Mouse (Mus musculus) stomach, embryonic 14.5 days (tissue): ENCODE data around the gene Plekhd1. TPM values are rescaled to one million over a fixed set of nuclear protein-coding genes. Genes with fewer than 3 reads are reported as not detected.

Source experiments
- ATAC-seq: fragments of 200-750 bp; cut with Nextera tagmentation; 2 replicates; pipeline ENCODE4 v1.8.0; 2017; ENCODE audit warnings: low read depth, moderate TSS enrichment; ENCODE audit not compliant: insufficient number of reproducible peaks, insufficient read depth, low FRiP score
- H3K27ac ChIP-seq: fragments of 300-500 bp; sonication (generic); 2 replicates; pipeline ENCODE4 v1.5.1; 2014; ENCODE audit warnings: mild to moderate bottlenecking, low read length, moderate library complexity, mixed read lengths
- H3K27me3 ChIP-seq: fragments of 300-500 bp; sonication (generic); 2 replicates; pipeline ENCODE4 v1.6.1; 2014; ENCODE audit warnings: low read length, control low read depth, mixed read lengths; ENCODE audit not compliant: control insufficient read depth, insufficient read depth
- H3K36me3 ChIP-seq: fragments of 300-500 bp; sonication (generic); 2 replicates; pipeline ENCODE4 v1.6.1; 2014; ENCODE audit warnings: mild to moderate bottlenecking, control low read depth, low read length, moderate library complexity, mixed read lengths; ENCODE audit not compliant: control insufficient read depth, insufficient read depth
- H3K4me1 ChIP-seq: fragments of 300-500 bp; sonication (generic); 2 replicates; pipeline ENCODE4 v1.6.1; 2014; ENCODE audit warnings: low read length, control low read depth, mixed read lengths; ENCODE audit not compliant: control insufficient read depth, insufficient read depth
- H3K4me2 ChIP-seq: fragments of 300-500 bp; sonication (generic); replicated peaks from 2 replicates; pipeline ENCODE4 v1.6.1; 2014; ENCODE audit warnings: low read depth, low read length, control low read depth
- H3K4me3 ChIP-seq: fragments of 300-500 bp; sonication (generic); 2 replicates; pipeline ENCODE4 v1.5.1; 2014; ENCODE audit warnings: low read depth, low read length, control low read depth
- H3K9ac ChIP-seq: fragments of 300-500 bp; sonication (generic); replicated peaks from 2 replicates; pipeline ENCODE4 v1.6.1; 2014; ENCODE audit warnings: low read depth, mild to moderate bottlenecking, control low read depth, low read length, moderate library complexity, mixed read lengths
- H3K9me3 ChIP-seq: fragments of 300-500 bp; sonication (generic); 2 replicates; pipeline ENCODE4 v1.6.1; 2016; ENCODE audit warnings: low read depth, low read length, control low read depth; ENCODE audit not compliant: control insufficient read depth
- WGBS: fragments of 180-500 bp; shearing (Covaris S2); extraction: QIAGEN DNeasy Blood & Tissue Kit; methylation state at CpG from one replicate; pipeline ENCODE4 v1.1.7; 2014; 5-methylcytosine and 5-hydroxymethylcytosine counted together
- polyA plus RNA-seq: library from polyadenylated mRNA; unstranded; fragments of >200 nt; fragmentation: Nextera tagmentation; extraction: Ambion mirVana; gene quantifications from 2 replicates; pipeline ENCODE4 v1.2.1, GENCODE M21; 2014

Plekhd1 gene
- polyA plus RNA-seq, 1 experiment from 2014 or later = 6.5 TPM

DNA sequence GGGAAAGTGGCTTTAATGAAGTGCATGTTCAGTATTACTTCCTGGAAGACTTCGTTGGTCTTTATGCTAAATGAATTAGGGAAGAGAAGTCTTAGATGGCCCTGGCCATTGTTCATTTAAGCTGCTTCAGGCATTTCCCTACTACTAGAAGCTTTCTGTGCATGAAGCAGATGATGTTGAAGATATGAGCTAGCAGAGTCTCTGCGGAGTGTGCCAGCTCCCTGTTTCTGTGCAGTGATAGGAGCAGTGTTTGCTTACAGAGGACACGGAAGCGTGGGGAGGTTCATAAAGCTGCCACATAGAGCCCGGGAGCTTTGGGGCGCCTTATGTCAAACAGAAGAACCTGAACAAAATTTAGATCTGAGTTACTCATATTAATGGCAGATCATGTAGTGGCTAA lies 33.7 kb upstream of the Plekhd1 start:
- H3K4me3 ChIP-seq = no peak overlapping the region
- 76% methylated on average over 6 of the region's 6 CpGs for WGBS
- ATAC-seq = no peak
- no peak overlapping the region for H3K27ac ChIP-seq
- H3K4me1 ChIP-seq = no peaks in the 10 kb centered on the region
- peaks cover 4% of the 10 kb centered on the region for H3K36me3 ChIP-seq
- H3K27me3 ChIP-seq = no peaks in the 10 kb centered on the region
- no peak overlapping the region for H3K9ac ChIP-seq
- H3K9me3 ChIP-seq = no peaks in the 10 kb centered on the region
- no peak overlapping the region for H3K4me2 ChIP-seq

DNA sequence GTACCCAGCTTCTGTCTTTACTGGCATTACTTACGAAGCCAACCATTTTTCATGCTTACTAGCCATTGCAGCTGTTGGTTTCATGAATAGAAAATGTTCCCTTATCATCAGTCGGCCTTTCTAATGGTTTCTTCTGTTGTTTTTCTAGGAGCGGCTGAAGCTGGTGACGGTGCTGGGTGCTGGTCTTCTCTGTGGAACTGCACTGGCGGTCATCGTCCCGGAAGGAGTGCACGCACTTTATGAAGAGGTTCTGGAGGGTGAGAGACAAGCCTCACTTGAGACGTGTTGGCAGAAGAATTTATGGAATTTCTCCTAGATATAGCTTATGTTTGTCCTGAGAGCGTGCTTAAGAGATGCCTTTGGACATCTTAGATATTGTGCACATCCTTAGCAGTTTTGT lies 30.1 kb upstream of the Plekhd1 start:
- no peak for ATAC-seq
- 79% methylated on average over 10 of the region's 10 CpGs for WGBS

DNA sequence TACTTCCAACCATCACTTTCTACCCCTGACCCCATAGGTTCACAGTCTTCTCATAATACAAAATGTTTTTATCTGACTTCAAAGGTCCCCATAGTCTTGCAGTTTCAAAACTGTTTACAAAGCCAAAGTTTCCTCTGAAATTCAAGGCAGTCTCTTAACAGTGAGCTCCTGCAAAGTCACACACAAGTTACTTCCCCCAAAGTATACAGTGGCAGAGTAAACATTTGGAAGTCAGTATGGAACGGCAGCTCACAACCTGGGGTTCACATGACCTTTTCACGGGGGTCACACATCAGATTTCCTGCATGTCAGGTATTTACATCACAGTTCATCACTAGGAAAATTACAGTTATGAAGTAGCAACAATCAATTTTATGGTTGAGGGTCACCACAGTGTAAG lies 28.5 kb upstream of the Plekhd1 start:
- 48% methylated on average over 2 of the region's 2 CpGs for WGBS
- no peak overlapping the region for H3K4me2 ChIP-seq
- no peak for ATAC-seq
- no peaks in the 10 kb centered on the region for H3K27me3 ChIP-seq
- H3K27ac ChIP-seq = no peak overlapping the region
- H3K36me3 ChIP-seq = peaks cover 27% of the 10 kb centered on the region
- H3K9me3 ChIP-seq = no peaks in the 10 kb centered on the region
- no peak overlapping the region for H3K9ac ChIP-seq
- no peaks in the 10 kb centered on the region for H3K4me1 ChIP-seq
- no peak overlapping the region for H3K4me3 ChIP-seq

More for the DNA sequence above, 30.1 kb upstream of the Plekhd1 start:
- no peaks in the 10 kb centered on the region for H3K4me1 ChIP-seq
- H3K27ac ChIP-seq = no peak overlapping the region
- H3K9ac ChIP-seq = no peak overlapping the region
- H3K4me3 ChIP-seq = no peak overlapping the region
- no peaks in the 10 kb centered on the region for H3K9me3 ChIP-seq
- peaks cover 15% of the 10 kb centered on the region for H3K36me3 ChIP-seq
- H3K27me3 ChIP-seq = no peaks in the 10 kb centered on the region
- no peak overlapping the region for H3K4me2 ChIP-seq

DNA sequence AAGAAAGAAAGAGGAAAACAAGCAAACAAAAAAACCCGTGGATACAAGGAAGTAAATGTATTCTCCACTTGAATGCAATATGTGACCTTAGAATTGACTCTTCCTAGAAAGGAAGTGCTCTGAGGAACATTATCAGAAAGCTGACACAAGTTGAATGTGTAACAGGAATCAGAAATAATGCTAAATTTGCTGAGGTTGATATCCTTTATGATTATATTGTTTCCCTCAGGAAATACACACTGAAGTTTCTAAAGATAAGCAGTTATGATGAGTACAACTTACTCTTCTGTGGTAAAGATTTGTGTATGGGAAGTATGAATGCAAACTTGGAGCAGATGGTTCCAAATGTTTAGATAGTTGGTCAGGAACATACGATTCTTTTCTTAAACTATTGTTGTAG lies 24.0 kb upstream of the Plekhd1 start:
- Histone ChIP-seq H3K9ac (no peak overlapping the region), H3K4me1 (no peaks in the 10 kb centered on the region), H3K9me3 (no peaks in the 10 kb centered on the region), H3K36me3 (peaks cover 34% of the 10 kb centered on the region; the same call in 1 of the 2 replicates), H3K27ac (no peak overlapping the region), H3K27me3 (no peaks in the 10 kb centered on the region), H3K4me2 (no peak overlapping the region), H3K4me3 (no peak overlapping the region)
- 81% methylated on average over 2 of the region's 2 CpGs for WGBS
- ATAC-seq = no peak

DNA sequence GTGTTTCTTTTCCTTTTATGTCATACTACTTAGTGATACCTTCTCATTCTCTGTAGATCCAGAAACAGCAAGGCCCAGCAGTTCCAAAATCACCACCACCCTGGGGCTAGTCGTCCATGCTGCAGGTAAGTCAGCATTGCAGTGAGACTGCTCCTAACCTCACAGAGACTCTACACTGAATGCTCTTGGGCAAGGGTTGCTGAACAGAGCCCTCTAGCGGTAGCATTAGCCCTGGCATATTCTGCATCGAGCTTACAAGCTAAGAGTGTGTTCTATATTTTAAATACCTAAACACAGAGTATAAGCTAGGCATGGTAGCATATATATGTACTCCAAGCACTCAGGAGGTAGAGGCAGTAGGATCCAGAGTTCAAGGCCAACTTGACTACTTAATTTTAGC lies 19.2 kb upstream of the Plekhd1 start:
- Histone ChIP-seq H3K4me2 (no peak overlapping the region), H3K36me3 (peaks cover 33% of the 10 kb centered on the region), H3K27ac (no peak overlapping the region), H3K4me1 (no peaks in the 10 kb centered on the region), H3K9me3 (no peaks in the 10 kb centered on the region), H3K9ac (no peak overlapping the region), H3K27me3 (no peaks in the 10 kb centered on the region), H3K4me3 (no peak overlapping the region)
- 12% methylated on average over 3 of the region's 3 CpGs for WGBS
- ATAC-seq = no peak

DNA sequence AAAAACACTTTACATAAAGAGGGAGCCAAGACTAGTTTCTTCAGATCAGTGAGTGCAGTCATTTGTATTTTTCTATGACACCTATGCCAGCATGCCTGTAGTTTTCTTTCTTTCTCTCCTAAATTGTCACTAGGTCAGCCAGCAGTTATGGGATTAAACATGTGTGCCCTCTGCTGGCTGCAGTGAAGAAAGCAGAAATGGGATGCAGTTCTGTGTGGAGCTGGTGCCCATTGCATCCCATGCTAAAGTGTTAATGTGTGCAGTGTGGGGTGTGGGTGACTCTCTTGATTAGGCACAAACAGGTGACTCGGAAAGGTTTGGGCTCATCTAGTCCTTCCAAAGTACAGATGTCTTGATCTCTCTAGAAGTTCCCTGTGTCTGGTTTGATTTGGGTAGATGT lies 11.1 kb upstream of the Plekhd1 start:
- no peaks in the 10 kb centered on the region for H3K9me3 ChIP-seq
- ATAC-seq = no peak
- WGBS = 76% methylated on average over 1 of the region's 1 CpGs
- no peak overlapping the region for H3K27ac ChIP-seq
- no peak overlapping the region for H3K4me2 ChIP-seq
- no peaks in the 10 kb centered on the region for H3K4me1 ChIP-seq
- no peaks in the 10 kb centered on the region for H3K27me3 ChIP-seq
- H3K36me3 ChIP-seq = peaks cover 3% of the 10 kb centered on the region; the same call in 1 of the 2 replicates
- no peak overlapping the region for H3K4me3 ChIP-seq
- no peak overlapping the region for H3K9ac ChIP-seq

DNA sequence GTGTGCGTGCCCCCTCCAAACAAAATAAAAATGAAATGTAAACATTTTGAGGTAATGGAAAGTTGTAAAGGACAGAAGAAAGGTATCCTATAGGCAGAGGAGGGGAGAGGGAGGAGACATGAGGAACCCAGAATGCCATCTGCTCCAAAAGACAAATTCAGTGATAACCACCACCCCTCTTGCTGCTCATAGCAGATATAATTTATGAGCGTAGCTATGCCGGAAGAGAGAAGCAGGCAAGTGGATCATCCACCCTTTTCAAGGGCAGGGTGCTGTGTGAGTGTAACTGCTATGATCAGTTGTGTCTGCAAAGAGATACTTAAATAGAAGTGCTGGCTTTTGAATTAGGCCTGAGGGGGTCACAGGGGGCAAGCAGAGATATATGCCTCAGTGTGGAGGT lies 8.8 kb upstream of the Plekhd1 start:
- Histone ChIP-seq H3K4me3 (no peak overlapping the region), H3K27ac (no peak overlapping the region), H3K9ac (no peak overlapping the region), H3K27me3 (no peaks in the 10 kb centered on the region), H3K4me2 (no peak overlapping the region), H3K4me1 (no peaks in the 10 kb centered on the region), H3K36me3 (no peaks in the 10 kb centered on the region), H3K9me3 (no peaks in the 10 kb centered on the region)
- WGBS = 77% methylated on average over 3 of the region's 3 CpGs
- ATAC-seq = no peak

DNA sequence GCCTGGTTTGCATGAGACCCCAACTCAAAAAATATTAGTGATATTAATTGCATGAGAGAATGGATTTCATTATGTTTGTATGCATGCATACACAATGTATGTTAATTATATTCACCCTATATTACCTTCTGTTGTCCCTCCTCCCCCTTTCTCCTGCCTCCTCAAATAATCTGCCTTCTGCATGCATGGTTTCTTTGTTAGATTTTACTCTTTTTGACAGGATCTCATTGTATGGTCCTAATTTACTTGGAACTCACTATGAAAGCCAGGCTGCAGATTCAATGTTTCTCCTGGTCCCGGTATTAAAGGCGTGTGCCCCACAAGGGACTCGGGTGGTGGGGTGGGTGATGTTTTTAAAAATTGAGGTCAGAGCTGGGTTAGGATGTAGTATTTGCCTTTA lies 8.1 kb upstream of the Plekhd1 start:
- H3K4me3 ChIP-seq = no peak overlapping the region
- 88% methylated on average over 3 of the region's 3 CpGs for WGBS
- no peaks in the 10 kb centered on the region for H3K9me3 ChIP-seq
- no peaks in the 10 kb centered on the region for H3K27me3 ChIP-seq
- H3K4me2 ChIP-seq = no peak overlapping the region
- no peak for ATAC-seq
- H3K36me3 ChIP-seq = no peaks in the 10 kb centered on the region
- no peak overlapping the region for H3K9ac ChIP-seq
- H3K4me1 ChIP-seq = no peaks in the 10 kb centered on the region
- H3K27ac ChIP-seq = no peak overlapping the region

DNA sequence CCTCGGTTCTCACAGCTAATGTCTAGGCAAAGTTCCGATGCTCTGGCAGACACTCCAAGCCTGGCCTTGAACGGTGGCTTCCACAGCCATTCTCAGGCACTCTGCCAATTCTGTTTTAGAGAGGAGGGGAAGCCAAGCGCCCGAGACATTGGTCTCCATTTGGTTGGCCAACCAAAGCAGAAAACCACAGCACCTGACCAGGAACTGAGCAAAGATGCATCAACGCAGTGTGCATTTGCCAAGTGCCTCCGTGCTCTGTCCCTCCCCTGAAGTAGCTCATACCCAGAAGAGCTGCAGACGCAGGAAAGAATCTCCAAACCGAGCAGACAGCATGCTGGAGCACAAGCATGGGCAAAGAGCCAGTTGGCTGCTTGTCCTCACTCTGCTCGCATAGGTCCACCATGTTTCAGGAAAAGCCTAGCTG lies 4.6 kb upstream of the Plekhd1 start:
- H3K4me1 ChIP-seq = 0 out of 2 replicates have a peak, but pooled peaks cover 6% of the 10 kb centered on the region
- no peak for ATAC-seq
- no peaks in the 10 kb centered on the region for H3K36me3 ChIP-seq
- no peak overlapping the region for H3K4me2 ChIP-seq
- no peaks in the 10 kb centered on the region for H3K9me3 ChIP-seq
- H3K27ac ChIP-seq = no peak overlapping the region
- no peak overlapping the region for H3K9ac ChIP-seq
- 0 out of 2 replicates have a peak, but pooled peaks cover 4% of the 10 kb centered on the region for H3K27me3 ChIP-seq
- 62% methylated on average over 10 of the region's 10 CpGs for WGBS
- H3K4me3 ChIP-seq = no peak overlapping the region
